Mouse (Mus musculus) heart, postnatal 0 days (tissue): ENCODE measurements around the gene Pmfbp1. TPM values are rescaled to one million over a fixed set of nuclear protein-coding genes. Genes with fewer than 3 reads are reported as not detected.

ENCODE experiments used
- ATAC-seq: fragments of 200-750 bp; cut with Nextera tagmentation; 2 replicates; pipeline ENCODE4 v1.8.0; 2017; ENCODE audit warnings: low read depth, moderate number of reproducible peaks, moderate library complexity; ENCODE audit not compliant: insufficient read depth
- DNase-seq: peaks from one replicate; pipeline ENCODE4 v3.0.0-alpha.2; 2016; ENCODE audit warnings: low spot score
- H3K27ac ChIP-seq: fragments of 300-500 bp; sonication (generic); 2 replicates; pipeline ENCODE4 v1.5.1; 2014; ENCODE audit warnings: low read depth, mild to moderate bottlenecking
- H3K27me3 ChIP-seq: fragments of 300-500 bp; sonication (generic); 2 replicates; pipeline ENCODE4 v1.6.1; 2014; ENCODE audit warnings: low read length, mixed read lengths; ENCODE audit not compliant: control insufficient read depth, insufficient read depth
- H3K36me3 ChIP-seq: fragments of 300-500 bp; sonication (generic); replicated peaks from 2 replicates; pipeline ENCODE4 v1.6.1; 2014; ENCODE audit warnings: low read length, mixed read lengths; ENCODE audit not compliant: control insufficient read depth, insufficient read depth
- H3K4me1 ChIP-seq: fragments of 300-500 bp; sonication (generic); 2 replicates; pipeline ENCODE4 v1.6.1; 2014; ENCODE audit warnings: antibody characterized with exemption; ENCODE audit not compliant: control insufficient read depth, insufficient read depth
- H3K4me2 ChIP-seq: fragments of 300-500 bp; sonication (generic); 2 replicates; pipeline ENCODE4 v1.6.1; 2014; ENCODE audit warnings: low read depth, mild to moderate bottlenecking, low read length, moderate library complexity
- H3K4me3 ChIP-seq: fragments of 300-500 bp; sonication (generic); 2 replicates; pipeline ENCODE4 v1.5.1; 2014; ENCODE audit warnings: low read depth, low read length
- H3K9ac ChIP-seq: fragments of 300-500 bp; sonication (generic); replicated peaks from 2 replicates; pipeline ENCODE4 v1.6.1; 2014; ENCODE audit warnings: low read depth, low read length, mixed read lengths
- H3K9me3 ChIP-seq: fragments of 300-500 bp; sonication (generic); replicated peaks from 2 replicates; pipeline ENCODE4 v1.6.1; 2016; ENCODE audit warnings: low read length; ENCODE audit not compliant: control insufficient read depth
- CTCF ChIP-seq: IDR thresholded peaks from 2 replicates; pipeline ENCODE4 v1.5.1; 2016; ENCODE audit warnings: antibody characterized with exemption, control low read depth, low read depth
- EP300 ChIP-seq: IDR thresholded peaks from 2 replicates; pipeline ENCODE4 v1.6.1; 2016; ENCODE audit warnings: antibody characterized with exemption, low read depth
- WGBS: fragments of 180-500 bp; shearing (Covaris S2); extraction: QIAGEN DNeasy Blood & Tissue Kit; methylation state at CpG from one replicate; pipeline ENCODE4 v1.1.7; 2014; 5-methylcytosine and 5-hydroxymethylcytosine counted together
- polyA plus RNA-seq: library from polyadenylated mRNA; unstranded; fragments of >200 nt; fragmentation: Nextera tagmentation; extraction: Ambion mirVana; gene quantifications from 2 replicates; pipeline ENCODE4 v1.2.1, GENCODE M21; 2015
- total RNA-seq: library from RNA; depleted of rRNA; stranded (reverse); fragments of >200 nt; gene quantifications from 2 replicates; pipeline ENCODE4 v1.2.3, GENCODE M21; 2014; ENCODE audit warnings: low replicate concordance

The Pmfbp1 gene
- total and polyA plus RNA-seq, 2 experiments from 2014 or later: not detected

DNA sequence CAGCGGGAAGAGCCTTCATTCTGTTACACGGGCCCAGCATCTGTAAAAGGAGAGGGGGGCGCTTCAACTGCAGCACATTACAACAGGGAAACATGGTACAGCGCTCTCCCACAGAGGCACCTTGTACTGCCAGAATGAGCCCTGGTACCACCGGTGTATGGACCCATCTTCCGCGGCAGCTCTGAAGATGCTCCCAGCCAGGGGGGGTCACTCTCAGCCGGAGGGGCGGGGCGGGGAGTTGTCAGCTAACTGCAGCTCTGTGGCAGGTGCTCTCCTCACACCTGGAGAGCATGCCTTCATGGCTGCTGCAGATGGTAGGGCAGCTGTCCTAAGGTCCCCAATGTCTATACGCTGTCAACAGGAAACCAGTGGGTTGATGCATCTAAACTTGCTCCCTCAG lies 25.7 kb upstream of the Pmfbp1 start:
- no peak for DNase-seq
- Histone ChIP-seq H3K9me3 (no peaks in the 10 kb centered on the region), H3K9ac (no peak overlapping the region), H3K36me3 (no peaks in the 10 kb centered on the region), H3K4me3 (no peak overlapping the region), H3K27me3 (no peaks in the 10 kb centered on the region), H3K27ac (no peak overlapping the region), H3K4me1 (no peaks in the 10 kb centered on the region), H3K4me2 (no peak overlapping the region)
- no peak for ATAC-seq
- TF ChIP-seq EP300 (no peak), CTCF (no peak)
- WGBS: 79% methylated on average over 11 of the region's 11 CpGs

- Histone ChIP-seq H3K4me2 (no peak overlapping the region), H3K36me3 (no peaks in the 10 kb centered on the region), H3K27me3 (no peaks in the 10 kb centered on the region), H3K4me3 (no peak overlapping the region), H3K4me1 (no peaks in the 10 kb centered on the region), H3K9me3 (no peaks in the 10 kb centered on the region), H3K27ac (no peak overlapping the region), H3K9ac (no peak overlapping the region)
- no peak for TF ChIP-seq CTCF
- TF ChIP-seq EP300: no peak
- ATAC-seq: no peak
- WGBS: 44% methylated on average over 6 of the region's 6 CpGs
- DNase-seq: no peak
These were observed 22.0 kb upstream of the Pmfbp1 start for GRCm38 (mm10) chr8:109471876-109472275.

GRCm38 (mm10) chr8:109472400-109472799 lies 21.4 kb upstream of the Pmfbp1 start:
- Histone ChIP-seq H3K4me2 (no peak overlapping the region), H3K27ac (no peak overlapping the region), H3K9ac (no peak overlapping the region), H3K27me3 (no peaks in the 10 kb centered on the region), H3K4me3 (no peak overlapping the region), H3K9me3 (no peaks in the 10 kb centered on the region), H3K4me1 (no peaks in the 10 kb centered on the region), H3K36me3 (no peaks in the 10 kb centered on the region)
- TF ChIP-seq CTCF: no peak
- TF ChIP-seq EP300: no peak
- ATAC-seq (no peak), DNase-seq (no peak)
- 88% methylated on average over 8 of the region's 8 CpGs for WGBS

- Histone ChIP-seq H3K4me3 (no peak overlapping the region), H3K4me2 (no peak overlapping the region), H3K27ac (no peak overlapping the region), H3K9ac (no peak overlapping the region), H3K27me3 (no peaks in the 10 kb centered on the region), H3K36me3 (no peaks in the 10 kb centered on the region), H3K9me3 (no peaks in the 10 kb centered on the region), H3K4me1 (no peaks in the 10 kb centered on the region)
- TF ChIP-seq CTCF (no peak), EP300 (no peak)
- 63% methylated on average over 14 of the region's 14 CpGs for WGBS
- DNase-seq (no peak), ATAC-seq (no peak)
These were observed 19.2 kb upstream of the Pmfbp1 start for GRCm38 (mm10) chr8:109474442-109475121.

DNA sequence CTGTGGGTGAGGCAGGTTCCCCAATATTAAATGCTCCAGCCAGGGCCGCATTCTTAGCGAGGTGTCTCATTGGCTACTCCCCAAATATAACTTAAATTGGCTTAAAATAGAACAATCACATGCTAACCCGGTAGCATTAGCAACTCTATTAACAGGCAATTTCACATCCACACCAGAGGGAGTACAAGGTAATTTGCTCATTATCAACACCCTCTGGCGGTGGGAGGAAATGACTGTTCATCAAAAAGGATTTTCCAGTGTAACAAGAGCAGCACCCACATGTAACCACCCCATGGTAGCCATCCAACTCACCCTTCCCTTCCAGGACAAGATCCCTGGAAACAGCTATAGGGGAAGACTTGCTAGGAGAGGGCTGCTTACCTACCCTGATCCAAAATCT lies 18.4 kb upstream of the Pmfbp1 start:
- Histone ChIP-seq H3K27ac (no peak overlapping the region), H3K36me3 (no peaks in the 10 kb centered on the region), H3K4me2 (no peak overlapping the region), H3K4me3 (no peak overlapping the region), H3K9ac (no peak overlapping the region), H3K27me3 (no peaks in the 10 kb centered on the region), H3K9me3 (no peaks in the 10 kb centered on the region), H3K4me1 (no peaks in the 10 kb centered on the region)
- WGBS: 41% methylated on average over 4 of the region's 4 CpGs
- no peak for DNase-seq
- no peak for ATAC-seq
- TF ChIP-seq EP300: no peak
- TF ChIP-seq CTCF: no peak

DNA sequence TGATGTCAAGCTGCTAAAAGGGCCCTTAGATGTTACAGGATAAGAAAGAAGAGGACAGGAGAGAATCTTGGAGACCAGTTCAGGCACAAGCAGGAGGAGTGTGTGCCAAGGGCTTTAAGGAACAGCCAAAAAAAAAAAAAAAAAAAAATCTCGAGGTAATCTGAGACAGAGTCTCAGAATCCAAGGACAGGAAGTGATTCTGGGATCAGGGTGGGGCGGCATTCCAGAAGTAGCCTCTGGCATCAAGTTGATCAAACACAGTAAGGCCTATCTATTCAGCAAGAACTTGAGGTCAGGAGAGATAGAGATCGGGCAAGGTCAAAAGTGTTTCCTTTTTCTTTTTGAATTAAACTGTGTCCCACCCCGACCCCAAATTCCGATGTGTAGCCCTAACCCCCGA lies 15.2 kb upstream of the Pmfbp1 start:
- H3K27me3 ChIP-seq: no peaks in the 10 kb centered on the region
- ATAC-seq (no peak), DNase-seq (no peak)
- no peak overlapping the region for H3K27ac ChIP-seq
- no peak overlapping the region for H3K4me2 ChIP-seq
- no peaks in the 10 kb centered on the region for H3K4me1 ChIP-seq
- no peak overlapping the region for H3K4me3 ChIP-seq
- 69% methylated on average over 6 of the region's 6 CpGs for WGBS
- TF ChIP-seq CTCF (no peak), EP300 (no peak)
- H3K9ac ChIP-seq: no peak overlapping the region
- no peaks in the 10 kb centered on the region for H3K36me3 ChIP-seq
- no peaks in the 10 kb centered on the region for H3K9me3 ChIP-seq
